Mouse (Mus musculus): ENCODE measurements around the gene Zfp213.
"Not testable (repeated sequence)": the region's sequence is repeated elsewhere in the genome, so short reads cannot be mapped to it uniquely, and the experiment has no call there.

Gene Zfp213

GRCm38 (mm10) chr17:23563595-23564367, at the start of gene Zfp213:
Gene Zfp213, minus strand, starts transcription at chr17:23564238.
- peak; percentile 98 for DNase-seq (ENCODE audit: extremely low read depth, insufficient read length, low spot score)

DNA sequence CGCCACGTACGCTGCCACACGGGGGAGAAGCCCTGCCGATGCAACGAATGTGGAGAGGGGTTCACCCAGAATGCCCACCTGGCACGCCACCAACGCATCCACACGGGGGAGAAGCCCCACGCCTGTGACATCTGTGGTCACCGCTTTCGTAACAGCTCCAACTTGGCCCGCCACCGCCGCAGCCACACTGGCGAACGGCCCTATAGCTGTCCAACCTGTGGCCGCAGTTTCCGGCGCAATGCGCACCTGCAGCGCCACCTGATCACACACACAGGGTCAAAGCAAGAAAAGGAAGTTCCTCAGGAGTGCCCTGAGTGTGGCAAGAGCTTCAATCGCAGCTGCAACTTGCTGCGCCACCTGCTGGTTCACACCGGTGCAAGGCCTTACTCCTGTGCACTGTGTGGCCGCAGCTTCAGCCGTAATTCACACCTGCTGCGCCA, 46.3 kb upstream of the Zfp213 start:
- DNase-seq (ENCODE audit: extremely low read depth, insufficient read length, low spot score) = peak; percentile 36

DNA sequence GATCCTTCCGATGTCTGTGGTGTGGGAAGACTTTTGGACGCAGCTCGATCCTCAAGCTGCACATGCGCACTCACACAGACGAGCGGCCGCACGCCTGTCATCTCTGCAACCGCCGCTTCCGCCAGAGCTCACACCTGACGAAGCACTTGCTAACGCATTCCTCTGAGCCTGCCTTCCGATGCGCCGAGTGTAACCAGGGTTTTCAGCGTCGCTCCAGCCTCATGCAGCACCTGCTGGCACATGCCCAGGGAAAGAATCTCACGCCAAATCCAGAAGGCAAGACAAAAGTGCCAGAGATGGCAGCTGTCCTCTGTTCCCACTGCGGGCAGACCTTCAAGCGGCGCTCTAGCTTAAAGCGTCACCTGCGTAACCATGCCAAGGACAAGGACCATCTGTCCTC, 45.6 kb upstream of the Zfp213 start:
- DNase-seq (ENCODE audit: extremely low read depth, insufficient read length, low spot score) = no peak

- DNase-seq (ENCODE audit: extremely low read depth, insufficient read length, low spot score) = no peak
Observed at GRCm38 (mm10) chr17:23605220-23605619, 41.2 kb upstream of the Zfp213 start.

GRCm38 (mm10) chr17:23604394-23604793, 40.4 kb upstream of the Zfp213 start:
- DNase-seq (ENCODE audit: extremely low read depth, insufficient read length, low spot score) = no peak

DNA sequence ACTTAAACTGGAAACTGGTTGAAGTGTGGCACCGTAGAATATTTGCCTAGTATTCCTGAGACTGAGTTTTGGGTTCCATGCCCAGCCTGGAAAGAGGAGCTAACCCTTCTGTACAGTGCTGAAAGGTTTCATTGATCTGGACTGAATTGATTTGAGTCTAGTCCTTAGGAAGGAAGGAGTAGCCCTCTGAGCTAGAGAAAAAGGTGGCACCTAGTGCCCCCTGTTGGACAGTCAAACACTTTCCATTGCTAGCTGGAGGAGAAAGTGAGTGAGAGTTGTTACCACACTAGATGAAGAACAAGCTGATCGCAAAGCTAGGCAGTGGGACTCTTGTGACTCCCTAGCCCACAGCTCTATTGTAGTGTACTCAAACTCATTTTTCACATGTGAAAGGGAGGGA, 39.5 kb upstream of the Zfp213 start:
- no peak for DNase-seq (ENCODE audit: extremely low read depth, insufficient read length, low spot score)

GRCm38 (mm10) chr17:23603077-23603476, 39.0 kb upstream of the Zfp213 start:
- no peak for DNase-seq (ENCODE audit: extremely low read depth, insufficient read length, low spot score)

DNA sequence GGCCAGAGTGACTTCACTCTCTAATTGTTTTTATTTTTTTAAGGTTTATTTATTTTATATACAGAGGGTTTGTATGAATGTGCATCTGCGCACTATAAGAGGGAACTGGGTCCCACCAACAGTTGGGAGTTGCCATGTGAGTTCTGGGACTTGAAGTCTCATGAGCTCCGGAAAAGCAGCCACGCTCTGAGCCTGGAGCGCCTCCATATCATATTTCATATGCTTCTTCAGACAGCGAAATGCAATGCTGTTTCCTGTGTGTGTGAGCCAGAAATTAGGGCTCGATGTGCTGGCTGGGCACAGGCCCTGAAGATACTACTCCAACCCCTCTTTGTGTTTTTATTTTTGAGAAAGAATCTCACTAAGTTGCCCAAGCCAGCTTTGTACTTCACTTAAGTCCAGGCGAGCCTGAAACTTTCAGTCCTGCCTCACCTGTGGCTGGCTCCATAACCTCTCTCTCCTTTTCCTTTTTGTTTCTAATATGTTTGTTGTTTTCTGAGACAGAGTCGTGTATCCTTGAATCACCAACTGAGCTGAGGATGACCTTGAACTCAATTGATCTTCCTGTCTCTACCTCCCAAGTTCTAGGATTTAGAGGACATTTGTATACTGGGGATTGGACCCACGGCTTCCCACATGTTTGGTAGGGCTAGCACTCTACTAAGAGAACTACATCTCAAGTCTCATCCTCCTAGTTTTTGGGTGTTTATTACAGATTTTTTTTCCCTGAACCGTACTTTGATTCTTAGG, 38.0 kb upstream of the Zfp213 start:
- DNase-seq (ENCODE audit: extremely low read depth, insufficient read length, low spot score) = no peak

DNA sequence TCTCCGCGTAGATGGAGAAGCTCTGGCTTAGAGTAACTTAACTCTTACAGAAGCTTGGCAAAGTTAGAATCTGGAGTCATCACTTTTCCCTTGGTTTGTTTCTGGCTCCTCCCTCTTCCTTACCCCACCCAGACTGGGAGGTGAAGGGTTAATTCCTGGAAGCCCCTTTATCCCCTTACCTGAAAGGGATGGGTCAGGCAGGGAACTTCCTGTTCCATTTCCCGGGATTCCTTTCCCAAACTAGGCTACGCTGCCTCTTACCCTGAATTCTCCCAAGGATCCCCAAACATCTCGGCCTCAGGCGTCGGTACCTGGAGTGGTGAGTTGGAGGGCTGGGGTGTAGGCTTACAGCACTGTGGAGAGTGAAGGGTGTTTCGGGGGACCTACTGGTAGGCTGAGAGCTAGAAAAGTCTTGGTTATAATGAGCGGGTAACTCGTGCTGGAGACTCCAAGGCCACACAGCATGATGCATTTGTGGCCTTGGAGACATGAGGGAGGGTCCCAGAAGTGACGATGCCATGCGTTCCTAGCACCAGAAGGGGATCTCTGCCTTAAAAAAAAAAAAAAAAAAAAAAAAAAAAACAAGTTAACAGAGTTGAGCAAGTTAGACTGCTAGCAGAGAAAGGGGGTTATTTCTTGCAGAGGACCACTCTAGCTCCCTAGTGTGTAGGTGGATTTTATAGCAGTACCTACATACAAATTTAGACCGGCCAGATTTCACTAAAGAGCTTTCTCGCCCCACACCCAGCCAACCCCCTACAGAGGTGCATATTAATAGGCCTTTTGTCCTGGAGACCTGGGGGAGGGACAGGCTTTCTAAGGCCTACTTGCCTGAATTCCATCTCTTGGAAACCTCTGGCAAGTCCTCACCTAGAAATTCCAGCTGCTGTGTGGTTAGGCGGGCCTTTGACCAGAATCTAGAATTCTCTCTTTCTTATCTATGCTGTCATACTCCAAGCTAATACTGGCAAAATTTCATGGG, 36.9 kb upstream of the Zfp213 start, which contains the start of gene Zscan10:
Gene Zscan10, plus strand, starts transcription at position 216 of the 982 bp plus-strand sequence.
- DNase-seq (ENCODE audit: extremely low read depth, insufficient read length, low spot score) = no peak

- no peak for DNase-seq (ENCODE audit: extremely low read depth, insufficient read length, low spot score)
Observed at GRCm38 (mm10) chr17:23599605-23600063, 35.6 kb upstream of the Zfp213 start.

GRCm38 (mm10) chr17:23598582-23599552, 34.8 kb upstream of the Zfp213 start, which contains the start of gene Zfp13:
Gene Zfp13, minus strand, starts transcription at chr17:23599487.
- peak; percentile 80 for DNase-seq (ENCODE audit: extremely low read depth, insufficient read length, low spot score)

DNA sequence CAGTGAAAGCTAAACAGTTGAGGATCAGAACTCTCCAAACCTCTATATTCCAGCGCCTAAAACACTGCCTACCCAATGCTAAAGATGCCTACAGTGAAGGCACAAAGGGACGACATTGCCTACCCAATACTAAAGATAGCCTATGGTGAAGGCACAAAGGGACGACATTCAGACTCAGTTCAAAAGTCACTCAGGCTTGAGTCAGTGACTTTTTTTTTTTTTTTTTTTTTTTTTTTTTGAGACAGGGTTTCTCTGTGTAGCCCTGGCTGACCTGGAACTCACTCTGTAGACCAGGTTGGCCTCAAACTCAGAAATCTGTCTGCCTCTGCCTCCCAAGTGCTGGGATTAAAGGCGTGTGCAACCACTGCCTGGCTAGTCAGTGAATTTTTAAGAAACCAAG, 31.1 kb upstream of the Zfp213 start:
- not testable (repeated sequence) for DNase-seq (ENCODE audit: extremely low read depth, insufficient read length, low spot score)

- no peak for DNase-seq (ENCODE audit: extremely low read depth, insufficient read length, low spot score)
Observed at GRCm38 (mm10) chr17:23592926-23593300, 28.9 kb upstream of the Zfp213 start.

GRCm38 (mm10) chr17:23592208-23592925, 28.3 kb upstream of the Zfp213 start:
- DNase-seq (ENCODE audit: extremely low read depth, insufficient read length, low spot score) = peak; percentile 93

DNA sequence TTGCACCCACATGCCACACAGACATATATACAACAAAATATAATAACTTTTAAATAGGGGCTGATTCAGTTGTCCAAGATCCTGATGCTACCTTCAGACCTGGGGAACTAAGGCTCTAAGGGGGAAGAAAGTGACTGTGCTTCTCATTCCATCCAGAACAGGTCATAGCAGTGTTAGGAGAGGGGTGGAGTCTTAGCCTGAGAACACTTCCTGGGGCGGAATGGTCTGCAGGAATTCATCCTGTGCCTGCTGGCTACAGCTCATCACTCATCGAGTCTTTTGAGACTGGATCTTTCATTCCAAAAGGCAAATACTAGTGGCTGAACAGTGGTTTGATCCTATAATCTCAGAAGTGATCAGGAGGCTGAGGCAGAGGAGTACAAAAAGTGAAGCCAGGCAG, 23.2 kb upstream of the Zfp213 start:
- DNase-seq (ENCODE audit: extremely low read depth, insufficient read length, low spot score) = no peak

DNA sequence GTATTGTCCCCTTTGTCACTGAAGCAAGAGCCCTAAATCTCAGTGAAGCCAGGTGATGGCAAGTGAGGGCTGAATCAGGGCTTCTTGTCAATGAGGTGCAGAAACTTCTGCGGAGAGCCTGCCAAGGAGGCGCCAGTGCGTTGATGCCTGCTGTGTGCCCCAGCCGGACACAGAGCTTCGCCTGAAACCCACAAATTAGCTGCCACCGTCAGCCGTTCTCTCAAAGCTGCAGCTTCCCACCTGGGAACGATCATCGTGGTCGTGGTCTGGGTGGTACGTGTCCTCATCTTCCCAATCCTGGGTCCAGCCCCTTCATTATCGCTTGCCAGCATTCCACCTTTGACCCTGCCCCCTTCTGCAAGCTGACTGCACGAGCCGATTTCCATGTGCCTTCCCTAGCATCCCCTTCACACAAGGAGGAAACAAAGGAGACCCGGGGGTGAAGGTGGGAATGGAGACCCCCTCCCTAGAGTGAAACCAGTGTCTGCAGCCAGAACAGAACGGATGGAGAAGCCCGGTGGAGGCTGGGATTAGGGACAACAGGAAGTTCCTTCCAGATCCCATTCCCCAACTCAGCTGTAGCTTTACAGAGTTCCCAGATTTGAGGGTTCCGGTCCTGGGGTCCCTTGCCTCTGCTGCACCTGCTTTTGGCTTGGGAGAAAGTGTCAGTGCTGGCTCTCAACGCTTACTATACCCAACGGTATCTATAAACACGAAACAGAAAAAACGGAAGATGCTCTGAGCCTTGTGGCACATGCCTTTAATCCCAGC, 21.9 kb upstream of the Zfp213 start:
- no peak for DNase-seq (ENCODE audit: extremely low read depth, insufficient read length, low spot score)

DNA sequence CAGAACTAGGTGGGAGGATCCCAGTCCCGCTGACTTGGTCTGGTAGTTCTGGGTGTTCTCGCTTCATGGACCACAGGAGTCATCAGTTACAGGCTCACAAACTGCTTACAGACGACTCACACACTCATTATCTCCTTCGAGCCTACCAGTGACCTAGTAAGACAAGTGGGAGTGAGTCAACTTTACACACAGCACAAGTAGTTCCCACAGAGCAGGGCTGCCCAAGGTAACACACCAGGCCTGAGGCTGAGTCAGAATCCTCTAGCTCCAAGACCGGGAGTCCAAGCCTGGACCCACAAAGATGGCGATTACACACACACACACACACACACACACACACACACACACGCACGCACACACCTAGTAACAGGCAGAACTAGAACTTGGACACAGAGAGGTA, 20.7 kb upstream of the Zfp213 start:
- DNase-seq (ENCODE audit: extremely low read depth, insufficient read length, low spot score) = no peak

DNA sequence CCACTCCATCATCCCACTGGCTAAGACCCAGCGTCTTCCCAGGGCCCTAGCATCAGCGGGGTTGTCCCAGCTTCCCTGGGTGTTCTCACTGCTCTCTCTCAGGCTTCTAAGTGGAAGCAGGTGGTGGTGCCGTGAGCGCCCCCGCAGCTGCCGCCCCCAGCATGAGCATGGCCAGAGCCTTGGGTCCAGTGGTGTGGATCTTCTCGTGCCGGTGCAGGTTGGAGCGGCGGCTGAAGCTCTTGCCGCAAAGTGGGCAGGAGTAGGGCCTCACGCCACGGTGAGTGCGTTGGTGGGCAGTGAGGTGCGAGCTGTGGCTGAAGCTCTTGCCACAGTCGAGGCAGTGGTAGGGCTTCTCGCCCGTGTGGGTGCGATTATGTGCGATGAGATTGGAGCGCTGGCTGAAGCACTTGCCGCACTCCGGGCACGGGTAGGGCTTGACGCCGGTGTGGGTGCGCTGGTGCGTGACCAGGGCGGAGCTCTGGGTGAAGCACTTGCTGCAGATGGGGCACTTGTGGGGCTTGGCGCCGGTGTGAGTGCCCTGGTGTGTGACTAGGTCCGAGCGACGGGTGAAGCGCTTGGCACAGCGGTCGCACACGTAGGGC, 12.0 kb upstream of the Zfp213 start:
- no peak for DNase-seq (ENCODE audit: extremely low read depth, insufficient read length, low spot score)

Data from 3134 (cell line).